Mouse (Mus musculus): ENCODE measurements around the gene Manbal.

Manbal gene

DNA sequence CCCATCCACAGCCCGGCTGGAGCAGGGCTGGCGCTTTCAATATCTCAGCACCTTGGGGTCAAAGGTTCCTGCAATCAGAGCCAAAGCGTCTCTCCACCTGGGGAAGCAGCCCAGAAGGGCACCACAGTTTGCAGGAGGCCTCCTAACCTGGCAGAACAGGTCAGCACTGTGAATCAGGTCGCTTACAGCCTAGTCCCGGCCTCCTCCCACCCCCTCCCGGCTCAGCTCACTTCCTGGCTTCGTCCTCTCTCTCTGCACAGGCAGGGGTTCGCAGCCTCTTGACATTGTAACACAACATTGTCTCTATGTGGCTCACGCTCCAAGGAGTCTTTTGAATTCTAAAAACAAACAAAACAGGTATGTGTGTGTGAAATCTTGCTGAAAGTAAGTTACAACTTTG lies 66.6 kb downstream of the Manbal start:
- in situ Hi-C loops (cut with MboI, MseI): no loop called here

DNA sequence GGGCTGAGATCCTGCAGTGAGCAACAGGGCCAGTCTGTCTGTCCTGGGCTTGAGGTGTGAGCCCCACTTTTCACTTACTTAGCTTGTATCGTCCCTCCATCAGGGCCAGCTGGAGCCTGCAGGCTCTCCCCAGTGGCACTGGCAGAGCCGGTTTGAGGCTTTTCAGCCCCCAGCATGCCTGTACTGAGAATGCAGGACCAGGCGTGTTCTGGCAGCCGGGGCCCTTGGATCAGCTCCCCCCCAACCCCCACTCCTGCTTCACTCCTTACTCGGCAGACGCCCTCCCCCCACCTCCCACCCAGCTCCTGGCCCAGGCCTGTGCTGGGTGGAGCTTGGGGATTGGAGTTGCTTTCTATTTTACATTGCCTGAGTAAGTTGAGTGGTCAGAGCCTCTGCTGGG lies 67.1 kb downstream of the Manbal start:
- in situ Hi-C loops (cut with MboI, MseI): no loop called here

GRCm38 (mm10) chr2:157436496-157436895 lies 69.1 kb downstream of the Manbal start:
- in situ Hi-C loops (cut with MboI, MseI): no loop called here

DNA sequence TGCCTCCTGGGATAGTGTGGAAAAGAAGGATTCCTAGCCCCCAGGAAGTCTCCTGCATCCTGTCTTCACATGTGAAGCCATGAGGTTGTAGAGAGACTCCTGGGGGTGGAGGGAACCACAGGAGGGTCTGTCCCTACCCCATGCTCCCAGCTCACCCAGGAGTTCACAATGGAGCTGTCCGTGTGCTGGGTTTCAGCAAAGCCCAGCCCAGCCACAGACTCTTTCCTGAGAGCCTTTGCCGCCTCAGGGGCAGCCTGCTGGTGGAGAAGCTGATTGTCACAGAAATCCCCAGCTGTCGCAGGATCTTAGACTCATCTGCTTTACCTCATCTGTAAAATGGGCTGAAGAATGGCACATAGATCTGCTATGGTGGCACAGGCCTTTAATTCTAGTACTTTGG lies 69.7 kb downstream of the Manbal start:
- in situ Hi-C loops (cut with MboI, MseI): no loop called here

DNA sequence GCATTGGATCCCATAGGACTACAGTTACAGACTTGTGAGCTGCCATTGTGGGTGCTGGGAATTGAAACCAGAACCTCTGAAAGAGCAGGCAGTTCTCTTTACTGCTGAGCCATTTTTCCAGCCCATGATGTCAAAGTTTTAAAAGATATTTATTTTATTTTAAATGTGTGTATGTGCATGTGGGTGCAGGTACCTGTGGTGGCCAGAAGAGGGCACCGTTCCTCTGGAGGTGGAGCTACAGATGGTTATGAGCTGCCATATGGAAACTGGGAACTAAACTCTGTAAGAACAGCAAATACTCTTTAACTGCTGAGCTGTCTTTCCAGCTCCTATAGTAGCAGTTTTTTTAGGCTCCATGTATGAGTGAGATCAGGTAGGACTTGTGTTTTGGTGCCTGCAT lies 74.0 kb downstream of the Manbal start:
- in situ Hi-C loops (cut with MboI, MseI): no loop called here

All from regulatory T cell (primary cell).